Mouse (Mus musculus): Measurements from ENCODE around the gene Bex4. TPM values are rescaled to one million over a fixed set of nuclear protein-coding genes. Genes with fewer than 3 reads are reported as not detected.
"Not testable (repeated sequence)": the region's sequence is repeated elsewhere in the genome, so short reads cannot be mapped to it uniquely, and the experiment has no call there.

Bex4 gene
- polyA plus RNA-seq (2014; fragmentation: Nextera tagmentation; extraction: Ambion mirVana): 307 and 310 TPM in 2 replicates

- Histone ChIP-seq H3K4me2 (peak within 1 kb of the TSS; percentile 55), H3K4me3 (ENCODE audit: low read depth, low read length) (peak within 1 kb of the TSS; percentile 52), H3K9ac (ENCODE audit: low read depth, low read length) (peak within 1 kb of the TSS; percentile 57)
- not testable (repeated sequence) for H3K36me3 ChIP-seq (ENCODE audit: control insufficient read depth, insufficient read depth, low read length); H3K4me1 ChIP-seq (replicated peaks; ENCODE audit: control insufficient read depth, insufficient read depth, low read length); H3K9me3 ChIP-seq (ENCODE audit: control insufficient read depth, low read length); DNase-seq (ENCODE audit: low spot score); H3K27me3 ChIP-seq (replicated peaks; ENCODE audit: control insufficient read depth, insufficient read depth, low read length); H3K27ac ChIP-seq (ENCODE audit: low read depth, low read length)
- ATAC-seq (replicated peaks; ENCODE audit: low FRiP score): peak; percentile 77
- 10% methylated on average over 18 of the region's 64 CpGs for WGBS
Measured at GRCm38 (mm10) chrX:136138827-136139639, at the start of gene Bex4. Gene Bex4, plus strand, starts transcription at chrX:136138996.

DNA sequence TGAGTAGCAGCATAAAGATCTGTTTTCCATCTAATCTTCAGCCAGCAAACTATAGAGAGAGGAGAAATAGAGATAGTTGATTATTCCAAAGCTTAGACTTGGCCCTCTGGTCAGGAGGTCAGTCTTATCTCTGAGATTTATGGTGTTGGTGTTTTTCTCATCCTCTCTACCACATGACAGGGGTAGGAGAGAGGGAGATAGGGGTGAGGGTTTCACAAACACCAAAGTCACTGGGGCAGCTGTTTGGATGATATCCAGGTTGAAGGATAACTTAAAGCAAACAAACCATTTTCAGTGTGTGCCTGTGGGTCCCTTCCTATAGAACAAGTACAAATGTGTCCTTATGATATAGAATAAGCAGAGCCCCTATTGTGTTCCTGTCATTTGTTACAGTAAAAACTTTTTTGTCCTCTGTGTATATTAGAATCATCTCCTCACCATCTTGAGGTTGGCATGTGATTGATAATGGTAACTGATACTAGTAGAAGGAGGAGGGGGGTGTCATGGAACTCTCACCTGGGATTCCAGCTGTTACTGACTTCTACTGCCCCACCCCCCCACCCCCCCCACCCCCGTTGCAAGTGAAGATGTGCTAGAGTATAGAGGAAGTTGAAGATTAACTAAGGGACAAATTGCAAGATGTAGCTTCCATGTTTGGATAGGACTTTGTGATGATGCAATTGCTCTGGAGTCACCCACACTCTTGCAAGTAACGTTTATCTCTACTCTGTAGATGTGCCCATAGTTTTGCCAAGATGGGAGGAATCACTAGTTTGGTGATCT lies 46.1 kb upstream of the Bex4 start:
- ATAC-seq (replicated peaks; ENCODE audit: low FRiP score) (no peak; the same call in 1 of the 2 replicates), DNase-seq (ENCODE audit: low spot score) (no peak)
- Histone ChIP-seq H3K4me2 (no peak overlapping the region), H3K4me3 (ENCODE audit: low read depth, low read length) (no peak overlapping the region), H3K9ac (ENCODE audit: low read depth, low read length) (no peak overlapping the region), H3K4me1 (replicated peaks; ENCODE audit: control insufficient read depth, insufficient read depth, low read length) (no peaks in the 10 kb centered on the region), H3K27me3 (replicated peaks; ENCODE audit: control insufficient read depth, insufficient read depth, low read length) (no peaks in the 10 kb centered on the region), H3K36me3 (ENCODE audit: control insufficient read depth, insufficient read depth, low read length) (no peaks in the 10 kb centered on the region), H3K27ac (ENCODE audit: low read depth, low read length) (no peak overlapping the region), H3K9me3 (ENCODE audit: control insufficient read depth, low read length) (no peaks in the 10 kb centered on the region)
- WGBS: 27% methylated on average over 2 of the region's 2 CpGs

DNA sequence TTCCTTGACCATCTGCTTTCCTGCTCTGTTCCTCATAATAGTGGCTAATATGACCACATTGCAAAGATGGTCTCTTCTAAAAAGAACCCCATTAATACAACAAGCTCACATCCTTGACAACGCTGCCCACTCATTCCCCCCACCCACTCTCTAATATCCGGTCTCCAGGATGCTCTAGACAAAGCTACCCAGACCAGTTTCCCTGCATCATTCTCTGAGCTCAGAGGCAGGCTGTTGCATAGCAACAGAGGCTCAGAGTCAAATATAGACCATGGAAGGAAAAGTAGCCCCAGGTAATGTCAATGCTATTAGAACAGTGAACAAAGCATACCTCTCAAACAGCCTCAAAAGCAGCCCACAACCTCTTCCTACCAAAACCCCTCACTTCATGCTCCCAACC lies 44.4 kb upstream of the Bex4 start:
- Histone ChIP-seq H3K27ac (ENCODE audit: low read depth, low read length) (no peak overlapping the region), H3K4me1 (replicated peaks; ENCODE audit: control insufficient read depth, insufficient read depth, low read length) (no peaks in the 10 kb centered on the region)

GRCm38 (mm10) chrX:136104046-136104723 lies 34.6 kb upstream of the Bex4 start:
- Histone ChIP-seq H3K9me3 (ENCODE audit: control insufficient read depth, low read length) (no peaks in the 10 kb centered on the region), H3K36me3 (ENCODE audit: control insufficient read depth, insufficient read depth, low read length) (no peaks in the 10 kb centered on the region), H3K27me3 (replicated peaks; ENCODE audit: control insufficient read depth, insufficient read depth, low read length) (no peaks in the 10 kb centered on the region), H3K9ac (ENCODE audit: low read depth, low read length) (no peak overlapping the region), H3K4me3 (ENCODE audit: low read depth, low read length) (no peak overlapping the region), H3K27ac (ENCODE audit: low read depth, low read length) (no peak overlapping the region), H3K4me2 (no peak overlapping the region), H3K4me1 (replicated peaks; ENCODE audit: control insufficient read depth, insufficient read depth, low read length) (no peaks in the 10 kb centered on the region)
- DNase-seq (ENCODE audit: low spot score) (no peak), ATAC-seq (replicated peaks; ENCODE audit: low FRiP score) (no peak)
- WGBS: 70% methylated on average over 4 of the region's 4 CpGs

More for the DNA sequence above, 44.4 kb upstream of the Bex4 start:
- DNase-seq (ENCODE audit: low spot score) (no peak), ATAC-seq (replicated peaks; ENCODE audit: low FRiP score) (no peak)
- H3K9ac ChIP-seq (ENCODE audit: low read depth, low read length): no peak overlapping the region
- H3K27me3 ChIP-seq (replicated peaks; ENCODE audit: control insufficient read depth, insufficient read depth, low read length): no peaks in the 10 kb centered on the region
- 56% methylated on average over 2 of the region's 2 CpGs for WGBS
- H3K4me3 ChIP-seq (ENCODE audit: low read depth, low read length): no peak overlapping the region
- H3K9me3 ChIP-seq (ENCODE audit: control insufficient read depth, low read length): no peaks in the 10 kb centered on the region
- no peak overlapping the region for H3K4me2 ChIP-seq
- no peaks in the 10 kb centered on the region for H3K36me3 ChIP-seq (ENCODE audit: control insufficient read depth, insufficient read depth, low read length)

DNA sequence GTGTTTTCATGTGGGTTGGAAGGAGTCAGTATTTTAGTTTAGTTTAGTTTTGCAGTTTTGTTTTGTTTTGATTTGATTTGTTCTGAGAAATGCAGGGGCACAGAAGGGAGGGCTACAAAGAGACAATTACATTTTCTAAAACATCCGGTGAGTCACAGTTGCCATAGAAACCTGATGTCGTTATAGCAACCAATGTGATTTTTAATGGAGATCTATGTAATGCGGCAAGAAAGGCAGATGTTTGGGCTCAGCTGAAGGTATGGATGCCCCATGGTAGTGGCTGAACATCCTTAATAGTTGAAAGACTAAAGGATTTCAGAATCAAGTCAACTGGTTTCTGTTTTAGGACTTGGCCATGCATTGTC lies 34.1 kb upstream of the Bex4 start:
- 63% methylated on average over 3 of the region's 3 CpGs for WGBS
- no peaks in the 10 kb centered on the region for H3K4me1 ChIP-seq (replicated peaks; ENCODE audit: control insufficient read depth, insufficient read depth, low read length)
- no peak overlapping the region for H3K27ac ChIP-seq (ENCODE audit: low read depth, low read length)
- no peak for ATAC-seq (replicated peaks; ENCODE audit: low FRiP score)
- no peaks in the 10 kb centered on the region for H3K27me3 ChIP-seq (replicated peaks; ENCODE audit: control insufficient read depth, insufficient read depth, low read length)
- DNase-seq (ENCODE audit: low spot score): no peak
- H3K9me3 ChIP-seq (ENCODE audit: control insufficient read depth, low read length): no peaks in the 10 kb centered on the region
- no peak overlapping the region for H3K4me3 ChIP-seq (ENCODE audit: low read depth, low read length)
- H3K36me3 ChIP-seq (ENCODE audit: control insufficient read depth, insufficient read depth, low read length): no peaks in the 10 kb centered on the region
- H3K4me2 ChIP-seq: no peak overlapping the region
- no peak overlapping the region for H3K9ac ChIP-seq (ENCODE audit: low read depth, low read length)

- ATAC-seq (replicated peaks; ENCODE audit: low FRiP score): no peak
- Histone ChIP-seq H3K9ac (ENCODE audit: low read depth, low read length) (no peak overlapping the region), H3K4me1 (replicated peaks; ENCODE audit: control insufficient read depth, insufficient read depth, low read length) (no peaks in the 10 kb centered on the region), H3K4me3 (ENCODE audit: low read depth, low read length) (no peak overlapping the region), H3K36me3 (ENCODE audit: control insufficient read depth, insufficient read depth, low read length) (no peaks in the 10 kb centered on the region), H3K9me3 (ENCODE audit: control insufficient read depth, low read length) (no peaks in the 10 kb centered on the region), H3K27me3 (replicated peaks; ENCODE audit: control insufficient read depth, insufficient read depth, low read length) (no peaks in the 10 kb centered on the region), H3K27ac (ENCODE audit: low read depth, low read length) (no peak overlapping the region), H3K4me2 (no peak overlapping the region)
- no peak for DNase-seq (ENCODE audit: low spot score)
- WGBS: 36% methylated on average over 6 of the region's 6 CpGs
Measured at GRCm38 (mm10) chrX:136107942-136108341, 30.9 kb upstream of the Bex4 start.

DNA sequence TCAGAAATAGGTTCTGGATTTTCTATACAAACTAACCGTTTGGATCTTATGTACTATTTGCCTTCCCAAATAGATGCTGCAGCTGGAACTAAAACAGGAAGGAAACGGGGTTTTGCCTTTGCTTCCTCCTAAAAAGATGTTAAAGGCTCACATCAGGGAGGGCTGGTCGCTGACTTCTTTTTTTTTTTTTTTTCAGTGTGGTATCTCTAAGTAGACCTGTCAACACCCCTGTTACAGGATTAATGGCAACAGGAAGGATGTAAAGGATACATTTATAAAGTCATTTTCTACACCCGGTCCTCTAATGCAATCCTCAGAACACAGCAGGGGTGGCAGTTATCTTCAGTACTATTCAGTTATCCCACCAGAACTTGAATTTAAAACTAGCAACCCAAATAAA lies 23.8 kb upstream of the Bex4 start:
- Histone ChIP-seq H3K27me3 (replicated peaks; ENCODE audit: control insufficient read depth, insufficient read depth, low read length) (no peaks in the 10 kb centered on the region; the same call in 1 of the 2 replicates), H3K4me1 (replicated peaks; ENCODE audit: control insufficient read depth, insufficient read depth, low read length) (no peaks in the 10 kb centered on the region), H3K27ac (ENCODE audit: low read depth, low read length) (no peak overlapping the region), H3K9ac (ENCODE audit: low read depth, low read length) (no peak overlapping the region), H3K4me2 (no peak overlapping the region), H3K36me3 (ENCODE audit: control insufficient read depth, insufficient read depth, low read length) (no peaks in the 10 kb centered on the region), H3K9me3 (ENCODE audit: control insufficient read depth, low read length) (no peaks in the 10 kb centered on the region), H3K4me3 (ENCODE audit: low read depth, low read length) (no peak overlapping the region)
- no peak for DNase-seq (ENCODE audit: low spot score)
- ATAC-seq (replicated peaks; ENCODE audit: low FRiP score): no peak
- 32% methylated on average over 4 of the region's 4 CpGs for WGBS

GRCm38 (mm10) chrX:136115419-136115961 lies 23.3 kb upstream of the Bex4 start:
- Histone ChIP-seq H3K9me3 (ENCODE audit: control insufficient read depth, low read length) (no peaks in the 10 kb centered on the region), H3K4me3 (ENCODE audit: low read depth, low read length) (peak overlapping the region; percentile 27), H3K4me2 (peak overlapping the region; percentile 45), H3K36me3 (ENCODE audit: control insufficient read depth, insufficient read depth, low read length) (no peaks in the 10 kb centered on the region), H3K4me1 (replicated peaks; ENCODE audit: control insufficient read depth, insufficient read depth, low read length) (no peaks in the 10 kb centered on the region), H3K27ac (ENCODE audit: low read depth, low read length) (no peak overlapping the region), H3K27me3 (replicated peaks; ENCODE audit: control insufficient read depth, insufficient read depth, low read length) (no peaks in the 10 kb centered on the region; the same call in 1 of the 2 replicates), H3K9ac (ENCODE audit: low read depth, low read length) (no peak overlapping the region)
- WGBS: 21% methylated on average over 23 of the region's 23 CpGs
- ATAC-seq (replicated peaks; ENCODE audit: low FRiP score): peak; percentile 70
- peak; percentile 41 for DNase-seq (ENCODE audit: low spot score)
